Mouse (Mus musculus): ENCODE data around the gene Slamf9.

The Slamf9 gene

DNA sequence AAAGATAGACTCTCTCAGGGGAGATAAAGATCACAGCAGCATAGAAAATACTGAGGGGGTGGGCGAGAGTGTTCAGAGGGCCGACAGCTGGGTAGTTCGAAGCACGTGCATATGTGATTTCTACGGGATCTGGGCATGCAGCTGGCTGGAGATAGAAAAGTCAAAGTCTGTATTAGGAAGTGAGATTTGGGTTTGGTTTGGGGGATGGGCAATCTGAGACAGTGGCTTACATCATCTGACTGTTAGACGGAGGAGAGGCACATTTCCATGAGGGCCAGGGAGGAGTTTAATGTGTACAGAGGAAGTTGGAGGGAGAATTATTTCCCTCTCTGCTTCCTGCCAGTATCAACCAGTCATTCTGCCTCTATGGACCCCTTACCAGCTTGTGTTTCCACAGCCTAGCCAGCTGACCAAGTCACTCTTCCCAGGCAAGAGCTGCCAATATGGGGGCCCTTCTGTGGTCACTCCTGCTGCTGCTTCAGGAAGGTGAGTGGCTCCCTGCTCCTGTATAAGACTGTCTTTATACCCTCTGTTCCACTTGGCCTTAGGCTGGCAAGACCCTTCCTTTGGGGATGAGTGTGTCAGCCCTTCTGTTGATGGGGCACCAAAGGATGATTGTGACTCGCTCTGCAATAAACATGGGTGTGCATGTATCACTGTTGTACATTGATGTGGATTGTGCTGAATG, at the start of gene Slamf9:
Slamf9 (plus strand) TSS at position 305 of the 688 bp plus-strand sequence.
- no peak for DNase-seq

GRCm38 (mm10) chr1:172426419-172426818, 48.7 kb upstream of the Slamf9 start:
- no peak for DNase-seq

- DNase-seq, result no peak
These were observed 47.3 kb upstream of the Slamf9 start for GRCm38 (mm10) chr1:172427841-172428240.

DNA sequence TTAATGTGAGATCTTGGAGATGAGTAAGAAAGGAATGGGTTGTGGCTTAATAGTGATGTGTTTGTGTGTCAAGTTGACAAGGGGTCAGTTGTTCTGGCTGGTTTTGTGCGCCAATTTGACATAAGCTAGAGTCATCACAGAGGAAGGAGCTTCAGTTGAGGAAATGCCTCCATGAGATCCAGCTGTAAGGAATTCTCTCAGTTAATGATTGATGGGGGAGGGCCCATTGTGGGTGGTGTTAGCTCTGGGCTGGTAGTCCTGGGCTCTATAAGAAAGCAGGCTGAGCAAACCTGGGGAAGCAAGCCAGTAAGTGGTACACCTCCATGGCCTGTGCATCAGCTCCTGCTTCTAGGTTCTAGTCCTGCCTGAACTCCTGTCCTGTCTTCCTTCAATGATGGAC, 46.5 kb upstream of the Slamf9 start:
- DNase-seq, result no peak

DNA sequence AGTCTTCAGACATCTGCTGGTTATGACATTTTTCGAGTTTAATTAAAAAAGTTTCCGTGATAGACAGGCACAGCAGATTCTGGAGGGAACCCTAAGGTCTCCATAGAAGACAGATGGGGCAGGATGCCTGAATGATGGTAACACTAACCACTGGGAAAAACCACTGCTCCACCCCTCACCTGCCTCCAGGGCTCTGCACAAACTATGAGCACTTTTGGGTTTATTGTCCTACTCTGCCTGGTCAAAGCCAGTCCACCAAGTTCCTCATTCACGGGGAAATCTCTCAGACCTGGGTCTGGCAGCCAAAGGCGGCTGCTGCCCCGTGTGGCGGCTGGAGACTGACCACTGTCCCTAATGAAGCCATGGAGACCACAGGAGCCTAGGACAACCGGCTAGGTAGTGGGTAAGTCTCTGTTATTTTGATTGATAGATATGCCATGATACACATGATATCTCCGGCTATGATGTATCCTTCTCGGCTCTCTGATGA, 44.4 kb upstream of the Slamf9 start:
- DNase-seq, result no peak

- DNase-seq, result peak; percentile 82
These were observed 43.1 kb upstream of the Slamf9 start for GRCm38 (mm10) chr1:172431836-172432586.

DNA sequence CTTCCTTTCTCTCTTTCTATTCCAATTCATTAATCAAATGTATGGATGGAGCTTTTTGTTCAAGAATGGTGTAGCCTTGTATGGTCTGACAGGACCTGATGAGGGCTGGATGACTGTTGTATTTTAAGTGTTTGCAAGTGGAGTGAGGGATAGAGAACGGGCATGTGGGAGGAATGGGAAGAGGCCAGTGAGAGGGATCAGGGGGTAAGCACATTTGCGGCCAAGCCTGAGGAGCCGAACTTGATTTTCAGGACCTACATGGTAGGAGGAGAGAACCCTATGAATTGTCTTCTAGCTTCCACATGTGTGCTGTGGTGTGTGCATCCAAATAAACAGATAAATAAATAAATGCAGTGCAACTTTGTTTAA, 42.6 kb upstream of the Slamf9 start:
- DNase-seq, result no peak

- peak; percentile 31 for DNase-seq
These were observed 41.9 kb upstream of the Slamf9 start for GRCm38 (mm10) chr1:172433012-172433850.

DNA sequence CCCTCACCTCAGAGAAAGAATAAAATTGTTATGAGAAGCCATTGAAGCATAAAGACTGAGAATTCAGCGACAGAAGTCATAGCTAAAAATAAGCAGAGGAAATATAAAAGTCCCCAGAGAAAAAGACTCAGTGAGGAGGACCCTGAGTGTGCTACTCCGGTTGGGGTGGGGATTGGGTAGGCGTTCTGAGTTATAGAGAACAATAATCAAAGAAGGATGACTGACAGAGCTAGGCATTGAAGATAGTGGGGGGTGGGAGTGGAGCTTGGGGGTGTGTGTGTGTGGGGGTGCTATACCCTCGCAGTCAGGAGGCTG, 41.4 kb upstream of the Slamf9 start:
- DNase-seq, result no peak

- no peak for DNase-seq
These were observed 38.4 kb upstream of the Slamf9 start for GRCm38 (mm10) chr1:172436785-172437184.

GRCm38 (mm10) chr1:172438621-172439020, 36.5 kb upstream of the Slamf9 start:
- DNase-seq, result no peak

DNA sequence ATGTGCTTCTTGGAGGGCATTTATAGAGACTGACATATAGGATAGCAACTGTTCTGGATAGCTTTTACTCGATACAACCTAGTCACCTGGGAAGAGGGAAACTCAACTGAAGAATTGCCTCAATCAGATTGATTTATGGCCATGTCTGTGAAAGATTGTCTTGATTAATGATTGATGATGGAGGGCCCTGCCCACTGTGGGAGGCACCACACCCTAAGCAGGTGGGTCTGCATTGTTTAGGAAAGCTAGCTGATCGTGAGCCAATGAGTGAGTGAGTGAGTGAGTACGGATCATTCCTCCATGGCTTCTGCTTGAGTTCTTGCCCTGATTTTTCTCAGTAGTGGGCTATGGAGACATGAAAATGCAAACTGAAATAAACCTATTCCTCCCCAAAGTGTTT, 34.6 kb upstream of the Slamf9 start:
- DNase-seq, result no peak

- DNase-seq, result no peak
These were observed 33.2 kb upstream of the Slamf9 start for GRCm38 (mm10) chr1:172441935-172442445.

DNA sequence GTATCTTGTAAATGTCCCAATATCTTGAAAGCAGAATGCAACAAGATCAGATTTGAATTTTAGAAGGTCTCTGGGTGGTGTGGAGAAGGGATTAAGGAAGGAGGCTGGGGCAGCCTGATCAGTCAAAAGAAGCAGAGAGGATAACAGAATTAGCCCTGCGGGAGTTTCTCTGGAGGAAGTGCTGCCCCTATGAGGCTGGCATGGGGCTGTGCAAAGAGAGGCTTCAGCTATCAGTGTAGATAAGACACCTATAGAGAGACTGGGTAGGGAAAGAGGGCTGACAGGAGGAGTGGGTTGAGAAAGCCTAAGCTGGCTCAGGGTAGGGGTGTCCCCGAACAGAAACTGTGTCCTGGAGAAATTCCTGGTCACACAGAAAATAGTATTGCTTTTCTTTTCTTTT, 24.9 kb upstream of the Slamf9 start:
- no peak for DNase-seq

- DNase-seq, result no peak
These were observed 24.2 kb upstream of the Slamf9 start for GRCm38 (mm10) chr1:172450848-172451470.

DNA sequence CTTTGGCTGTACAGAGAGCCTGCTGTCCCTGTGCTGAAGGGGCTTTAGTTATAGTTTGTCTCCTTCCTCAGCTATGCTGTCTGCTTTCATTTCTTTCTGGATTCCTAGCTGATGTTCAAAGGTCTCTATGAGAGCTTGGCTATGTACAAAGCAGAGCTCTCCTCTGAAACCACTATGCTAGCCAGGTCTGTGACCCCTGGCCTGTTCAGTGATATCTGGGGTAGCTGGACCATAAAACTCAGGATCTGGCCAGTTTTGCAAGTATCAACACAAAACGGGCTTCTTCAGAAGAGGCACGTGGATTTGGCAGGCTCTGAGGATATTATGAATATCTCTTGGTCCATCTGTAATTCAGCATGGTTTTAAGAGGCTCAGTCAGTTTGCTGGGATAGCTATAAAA, 22.2 kb upstream of the Slamf9 start:
- DNase-seq, result no peak

DNA sequence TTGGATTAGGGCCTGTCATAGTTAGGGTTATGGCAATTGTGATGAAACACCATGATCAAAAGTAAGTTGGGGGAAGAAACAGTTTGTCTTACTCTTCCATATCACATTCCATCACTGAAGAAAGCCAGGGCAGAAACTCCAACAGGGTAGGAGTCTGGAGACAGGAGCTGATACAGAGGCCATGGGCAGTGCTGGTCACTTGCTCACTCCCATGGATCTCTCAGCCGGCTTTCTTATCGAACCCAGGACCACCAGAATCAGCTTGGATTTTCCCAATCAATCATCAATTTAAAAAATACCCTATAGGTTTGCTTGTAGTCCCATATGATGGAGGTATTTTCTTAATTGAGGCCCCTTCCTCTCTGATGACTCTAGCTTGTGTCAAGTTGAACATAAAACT, 21.3 kb upstream of the Slamf9 start:
- DNase-seq, result no peak

GRCm38 (mm10) chr1:172455416-172455815, 19.7 kb upstream of the Slamf9 start:
- DNase-seq, result no peak

- DNase-seq, result no peak
These were observed 19.0 kb upstream of the Slamf9 start for GRCm38 (mm10) chr1:172456001-172456677.

GRCm38 (mm10) chr1:172457196-172457595, 18.0 kb upstream of the Slamf9 start:
- DNase-seq, result no peak

GRCm38 (mm10) chr1:172458041-172458440, 17.1 kb upstream of the Slamf9 start:
- DNase-seq, result no peak

- DNase-seq, result no peak
These were observed 13.6 kb upstream of the Slamf9 start for GRCm38 (mm10) chr1:172461602-172462001.

Data from kidney, postnatal 14 days (tissue).